In the genomic region with DNA sequence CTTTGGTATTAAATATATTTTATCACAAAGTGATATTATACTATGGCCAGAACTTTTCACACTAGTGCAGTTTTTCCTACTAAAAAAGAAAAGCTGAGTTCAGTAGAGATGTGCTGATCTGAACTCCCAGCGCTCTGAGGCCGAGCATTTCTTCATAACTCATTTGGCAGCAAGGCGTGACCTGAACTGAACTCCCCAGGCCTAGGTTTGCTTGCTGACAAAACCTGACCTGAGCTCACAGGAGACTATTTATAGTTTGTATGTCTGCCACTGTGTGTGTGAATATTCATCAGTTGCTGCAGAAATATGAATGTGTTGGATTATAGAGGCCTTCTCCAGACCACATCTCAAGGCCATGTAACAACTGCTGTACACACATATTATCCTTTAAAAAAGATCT, we compare ENCODE assay signal across 12 mouse cellular contexts.
DNase-seq lines count a peak whose midpoint lies in the region; ATAC-seq and TF ChIP-seq lines count a peak whose summit lies in the region.
"Had no signal": no experiment of that assay in that cellular context is flagged by ENCODE, and none has a peak within 500 bp of the region (broad histone marks: within the 10 kb centered on the region; RNA-seq: fewer than 3 reads in every experiment).

No protein-coding gene starts in this region.

- no peaks in the 10 kb centered on the region for H3K36me3 ChIP-seq in lung, postnatal 0 days (ENCODE audit: insufficient read depth, low read length)
- H3K36me3 ChIP-seq in heart, postnatal 0 days (replicated peaks; ENCODE audit: control insufficient read depth, insufficient read depth, low read length): no peaks in the 10 kb centered on the region
- H3K36me3 ChIP-seq: embryonic facial prominence, embryonic 15.5 days; hindbrain, embryonic 13.5 days; liver, embryonic 13.5 days; midbrain, embryonic 10.5 days had no signal

- H3K9me3 ChIP-seq in lung, postnatal 0 days (ENCODE audit: low read length): no peaks in the 10 kb centered on the region
- no peaks in the 10 kb centered on the region for H3K9me3 ChIP-seq in heart, postnatal 0 days (replicated peaks; ENCODE audit: control insufficient read depth, low read length)
- H3K9me3 ChIP-seq: embryonic facial prominence, embryonic 15.5 days; hindbrain, embryonic 13.5 days; liver, embryonic 13.5 days; midbrain, embryonic 10.5 days had no signal

- no peak overlapping the region for H3K27ac ChIP-seq in lung, postnatal 0 days (ENCODE audit: low read length)
- peak overlapping the region; percentile 83 for H3K27ac ChIP-seq in brown adipose tissue, adult 24 weeks (replicated peaks; ENCODE audit: low read depth, low read length)
- H3K27ac ChIP-seq in heart, postnatal 0 days (ENCODE audit: low read depth): 0 out of 2 replicates have a peak overlapping the region, but pooled peaks have one; percentile 32
- H3K27ac ChIP-seq: embryonic facial prominence, embryonic 15.5 days; hindbrain, embryonic 13.5 days; liver, embryonic 13.5 days; midbrain, embryonic 10.5 days had no signal

- H3K27me3 ChIP-seq in lung, postnatal 0 days (replicated peaks; ENCODE audit: insufficient read depth, low read length): no peaks in the 10 kb centered on the region
- no peaks in the 10 kb centered on the region for H3K27me3 ChIP-seq in heart, postnatal 0 days (ENCODE audit: control insufficient read depth, insufficient read depth, low read length)

- no peak for TF ChIP-seq CTCF in lung, postnatal 0 days (IDR thresholded peaks at IDR 0.05)
- TF ChIP-seq CTCF in heart, postnatal 0 days (IDR thresholded peaks at IDR 0.05; ENCODE audit: low read depth): no peak

- no peak overlapping the region for H3K9ac ChIP-seq in lung, postnatal 0 days (replicated peaks; ENCODE audit: low read depth)
- no peak overlapping the region for H3K9ac ChIP-seq in heart, postnatal 0 days (replicated peaks; ENCODE audit: low read depth, low read length)
- H3K9ac ChIP-seq: embryonic facial prominence, embryonic 15.5 days; hindbrain, embryonic 13.5 days; liver, embryonic 13.5 days had no signal

- no peak overlapping the region for H3K4me3 ChIP-seq in lung, postnatal 0 days (ENCODE audit: low read depth, low read length)
- no peak overlapping the region for H3K4me3 ChIP-seq in brown adipose tissue, adult 24 weeks (ENCODE audit: insufficient read depth, low read depth, low read length)
- no peak overlapping the region for H3K4me3 ChIP-seq in heart, postnatal 0 days (ENCODE audit: low read depth, low read length)
- H3K4me3 ChIP-seq: embryonic facial prominence, embryonic 15.5 days; hindbrain, embryonic 13.5 days; liver, embryonic 13.5 days; midbrain, embryonic 10.5 days had no signal

- ATAC-seq in lung, postnatal 0 days: no peak
- peak; percentile 63; the same call in 1 of the 2 replicates for ATAC-seq in heart, postnatal 0 days (ENCODE audit: insufficient read depth, low read depth)

- 70% methylated on average over 3 of the region's 3 CpGs for WGBS in lung, postnatal 0 days
- 33% methylated on average over 3 of the region's 3 CpGs for WGBS in heart, postnatal 0 days

- H3K4me1 ChIP-seq in lung, postnatal 0 days (ENCODE audit: insufficient read depth, low read depth, low read length): peaks cover 6% of the 10 kb centered on the region; the same call in 1 of the 2 replicates
- peaks cover 31% of the 10 kb centered on the region for H3K4me1 ChIP-seq in brown adipose tissue, adult 24 weeks (ENCODE audit: control insufficient read depth, insufficient read depth, insufficient read length, low read length)
- peaks cover 19% of the 10 kb centered on the region for H3K4me1 ChIP-seq in heart, postnatal 0 days (ENCODE audit: control insufficient read depth, insufficient read depth)

- no peak overlapping the region for H3K4me2 ChIP-seq in lung, postnatal 0 days (replicated peaks; ENCODE audit: low read depth, low read length)
- H3K4me2 ChIP-seq in heart, postnatal 0 days (ENCODE audit: low read depth, low read length): no peak overlapping the region
- H3K4me2 ChIP-seq: embryonic facial prominence, embryonic 15.5 days; hindbrain, embryonic 13.5 days; liver, embryonic 13.5 days had no signal

- DNase-seq in lung, postnatal 0 days (ENCODE audit: low spot score): peak; percentile 37
- DNase-seq in lung, postnatal 10 days: no peak
- DNase-seq in heart, postnatal 0 days (ENCODE audit: low spot score): peak; percentile 73
- peak; percentile 55 for DNase-seq in lung, postnatal 25 days (ENCODE audit: low spot score)
- no peak for DNase-seq in yolk sac, embryonic 10.5 days (ENCODE audit: low spot score)
- DNase-seq in layer of hippocampus, adult 9-11 months: no peak
- DNase-seq: cerebellum, adult 9-11 months; liver, embryonic 13.5 days had no signal

- TF ChIP-seq EP300 in lung, postnatal 0 days (IDR thresholded peaks at IDR 0.05): no peak
- no peak for TF ChIP-seq EP300 in heart, postnatal 0 days (IDR thresholded peaks at IDR 0.05; ENCODE audit: low read depth)

Comparison
In these comparisons a context has a peak if more than half of its experiments do, and no peak if none do; other contexts are left out.
1. DNase-seq: peak in lung, postnatal 0 days (single experiment), heart, postnatal 0 days (single experiment) and lung, postnatal 25 days (single experiment); none in lung, postnatal 10 days (single experiment), yolk sac, embryonic 10.5 days (single experiment) and layer of hippocampus, adult 9-11 months (single experiment).